Mouse (Mus musculus): ENCODE measurements around the gene Rflnb. TPM values are rescaled to one million over a fixed set of nuclear protein-coding genes. Genes with fewer than 3 reads are reported as not detected.

The Rflnb gene
- polyA plus RNA-seq, 1 experiment from 2014 or later: 55.6 TPM

- 85% methylated on average over 5 of the region's 5 CpGs for WGBS
- no peak overlapping the region for H3K9ac ChIP-seq
- no peak overlapping the region for H3K4me3 ChIP-seq (replicated peaks)
- ATAC-seq (ENCODE audit: insufficient number of reproducible peaks, low FRiP score, low TSS enrichment, low read depth): no peak
- no peak overlapping the region for H3K4me2 ChIP-seq (replicated peaks)
- H3K27me3 ChIP-seq: no peaks in the 10 kb centered on the region
- H3K4me1 ChIP-seq: 0 out of 2 replicates have a peak, but pooled peaks cover 4% of the 10 kb centered on the region
- no peak overlapping the region for H3K27ac ChIP-seq (replicated peaks)
- no peaks in the 10 kb centered on the region for H3K36me3 ChIP-seq
- no peaks in the 10 kb centered on the region for H3K9me3 ChIP-seq (replicated peaks)
These were observed 24.9 kb upstream of the Rflnb start for GRCm38 (mm10) chr11:76052496-76052895.

DNA sequence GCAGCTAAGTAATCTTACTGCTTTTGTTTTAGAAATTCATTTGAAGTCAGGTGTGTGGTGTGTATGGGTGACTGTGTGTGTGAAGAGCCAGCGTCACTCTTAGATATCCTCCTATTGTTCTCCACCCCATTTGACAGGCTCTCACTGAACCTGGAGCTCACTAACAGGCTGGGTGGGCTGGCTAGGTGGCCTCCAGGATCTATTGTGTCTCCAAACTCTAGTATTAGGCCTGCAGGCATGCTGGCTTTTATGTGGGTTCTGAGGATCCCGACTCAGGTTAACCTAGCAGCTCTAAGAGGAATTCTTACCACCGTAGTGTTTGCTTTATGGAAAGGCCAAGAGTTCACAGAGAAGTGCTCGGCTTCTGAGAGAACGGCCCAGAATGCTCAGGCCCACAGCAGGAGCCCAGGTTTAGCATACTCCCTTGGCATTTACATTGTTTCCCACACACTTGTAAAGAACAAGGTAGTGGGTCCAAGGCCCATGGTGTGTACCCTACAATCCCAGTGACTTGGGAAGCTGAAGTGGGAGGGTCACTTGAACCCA is 23.5 kb upstream of the Rflnb start:
- 45% methylated on average over 5 of the region's 5 CpGs for WGBS
- H3K27me3 ChIP-seq: no peaks in the 10 kb centered on the region
- H3K27ac ChIP-seq (replicated peaks): no peak overlapping the region
- H3K4me1 ChIP-seq: 0 out of 2 replicates have a peak, but pooled peaks cover 4% of the 10 kb centered on the region
- H3K36me3 ChIP-seq: peaks cover 11% of the 10 kb centered on the region; the same call in 1 of the 2 replicates
- no peaks in the 10 kb centered on the region for H3K9me3 ChIP-seq (replicated peaks)
- no peak for ATAC-seq (ENCODE audit: insufficient number of reproducible peaks, low FRiP score, low TSS enrichment, low read depth)
- no peak overlapping the region for H3K9ac ChIP-seq
- H3K4me3 ChIP-seq (replicated peaks): no peak overlapping the region
- H3K4me2 ChIP-seq (replicated peaks): no peak overlapping the region

DNA sequence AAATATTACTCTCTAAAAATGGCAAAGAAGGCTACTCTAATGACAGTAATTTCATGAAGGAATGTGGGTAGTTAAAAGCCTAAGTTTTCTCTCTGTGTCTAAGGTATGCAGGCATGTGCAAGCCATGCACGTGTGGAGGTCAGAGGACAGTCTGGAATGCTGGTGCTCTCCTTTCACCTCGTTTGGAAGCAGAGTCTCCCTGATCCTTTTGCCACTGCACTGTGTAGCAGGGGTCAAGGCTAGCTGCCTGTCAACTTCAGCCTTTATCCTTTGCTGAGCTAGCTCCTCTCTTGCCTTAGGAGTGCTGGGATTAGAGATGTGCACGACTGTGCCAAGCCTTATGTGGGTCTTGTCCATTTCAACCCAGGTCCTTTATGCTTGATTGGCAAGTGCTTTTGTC is 22.9 kb upstream of the Rflnb start:
- Histone ChIP-seq H3K9ac (no peak overlapping the region), H3K4me3 (replicated peaks) (no peak overlapping the region), H3K27me3 (no peaks in the 10 kb centered on the region), H3K4me2 (replicated peaks) (no peak overlapping the region), H3K9me3 (replicated peaks) (no peaks in the 10 kb centered on the region), H3K4me1 (0 out of 2 replicates have a peak, but pooled peaks cover 4% of the 10 kb centered on the region), H3K27ac (replicated peaks) (no peak overlapping the region), H3K36me3 (peaks cover 15% of the 10 kb centered on the region; the same call in 1 of the 2 replicates)
- 38% methylated on average over 3 of the region's 3 CpGs for WGBS
- no peak for ATAC-seq (ENCODE audit: insufficient number of reproducible peaks, low FRiP score, low TSS enrichment, low read depth)

- H3K4me1 ChIP-seq: peaks cover 42% of the 10 kb centered on the region
- no peak overlapping the region for H3K27ac ChIP-seq (replicated peaks)
- WGBS: 82% methylated on average over 6 of the region's 6 CpGs
- no peaks in the 10 kb centered on the region for H3K9me3 ChIP-seq (replicated peaks)
- ATAC-seq (ENCODE audit: insufficient number of reproducible peaks, low FRiP score, low TSS enrichment, low read depth): no peak
- H3K27me3 ChIP-seq: 0 out of 2 replicates have a peak, but pooled peaks cover 4% of the 10 kb centered on the region
- H3K4me2 ChIP-seq (replicated peaks): no peak overlapping the region
- H3K4me3 ChIP-seq (replicated peaks): no peak overlapping the region
- no peak overlapping the region for H3K9ac ChIP-seq
- peaks cover 22% of the 10 kb centered on the region; the same call in 1 of the 2 replicates for H3K36me3 ChIP-seq
These were observed 17.8 kb upstream of the Rflnb start for GRCm38 (mm10) chr11:76045367-76045766.

GRCm38 (mm10) chr11:76044468-76044867 is 16.9 kb upstream of the Rflnb start:
- H3K4me1 ChIP-seq: peaks cover 42% of the 10 kb centered on the region
- WGBS: 80% methylated on average over 6 of the region's 6 CpGs
- peaks cover 22% of the 10 kb centered on the region; the same call in 1 of the 2 replicates for H3K36me3 ChIP-seq
- no peak overlapping the region for H3K27ac ChIP-seq (replicated peaks)
- H3K4me2 ChIP-seq (replicated peaks): no peak overlapping the region
- H3K27me3 ChIP-seq: 0 out of 2 replicates have a peak, but pooled peaks cover 4% of the 10 kb centered on the region
- no peak overlapping the region for H3K9ac ChIP-seq
- peak; percentile 44; the same call in 1 of the 2 replicates for ATAC-seq (ENCODE audit: insufficient number of reproducible peaks, low FRiP score, low TSS enrichment, low read depth)
- H3K4me3 ChIP-seq (replicated peaks): no peak overlapping the region
- no peaks in the 10 kb centered on the region for H3K9me3 ChIP-seq (replicated peaks)

DNA sequence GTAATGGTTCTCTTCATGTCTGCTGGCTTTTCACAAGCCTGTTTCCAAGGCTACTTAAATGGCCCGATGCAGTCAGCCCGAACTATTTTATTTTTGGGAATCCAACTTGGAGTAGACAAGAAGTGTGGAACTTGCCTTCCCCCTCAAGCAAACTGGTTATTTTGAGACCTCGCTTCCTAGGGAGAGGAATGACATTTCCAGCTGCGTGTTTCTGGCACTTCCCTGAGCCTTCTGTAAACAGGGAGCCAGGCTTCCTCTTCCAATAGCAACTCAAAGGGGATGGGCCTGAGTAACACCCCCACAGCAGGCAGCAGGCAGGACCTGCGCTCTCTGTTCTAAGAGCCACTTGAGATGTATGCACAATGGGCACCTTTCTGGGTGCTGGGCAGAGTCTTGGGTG is 15.3 kb upstream of the Rflnb start:
- 0 out of 2 replicates have a peak, but pooled peaks cover 4% of the 10 kb centered on the region for H3K27me3 ChIP-seq
- peak; percentile 45; the same call in 1 of the 2 replicates for ATAC-seq (ENCODE audit: insufficient number of reproducible peaks, low FRiP score, low TSS enrichment, low read depth)
- H3K9me3 ChIP-seq (replicated peaks): no peaks in the 10 kb centered on the region
- peaks cover 22% of the 10 kb centered on the region; the same call in 1 of the 2 replicates for H3K36me3 ChIP-seq
- peak overlapping the region; percentile 72 for H3K27ac ChIP-seq (replicated peaks)
- no peak overlapping the region for H3K4me2 ChIP-seq (replicated peaks)
- 16% methylated on average over 5 of the region's 5 CpGs for WGBS
- H3K9ac ChIP-seq: no peak overlapping the region
- H3K4me1 ChIP-seq: peaks cover 42% of the 10 kb centered on the region
- no peak overlapping the region for H3K4me3 ChIP-seq (replicated peaks)

DNA sequence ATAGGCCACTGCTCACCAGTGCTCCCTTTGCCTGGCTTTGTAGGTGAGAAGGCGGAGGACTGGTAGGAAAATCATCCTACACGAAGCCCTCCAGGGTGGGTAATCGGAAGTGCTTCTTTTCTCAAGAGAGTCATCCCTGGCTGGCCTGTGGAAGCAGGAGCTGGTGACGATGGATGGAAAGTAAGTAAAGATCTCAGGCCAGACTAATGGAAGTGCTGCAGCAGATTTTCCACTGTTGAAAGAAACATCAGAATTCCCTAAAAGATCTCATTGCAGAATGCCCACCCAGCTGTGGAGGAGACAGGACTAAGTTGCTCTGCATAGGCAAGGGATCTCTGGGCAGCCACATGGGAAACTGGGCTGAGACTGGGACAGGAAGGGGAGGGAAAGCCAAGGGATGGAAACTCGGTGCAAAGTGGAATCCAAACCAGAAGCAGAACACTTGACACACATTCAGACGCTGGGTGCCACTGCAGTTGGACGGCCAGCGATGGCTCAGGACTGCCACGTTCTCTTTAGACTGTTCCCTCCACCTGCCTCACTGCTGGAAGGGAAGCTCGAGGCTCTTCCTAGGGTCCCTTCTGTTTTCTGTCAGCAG is 14.6 kb upstream of the Rflnb start:
- peaks cover 22% of the 10 kb centered on the region; the same call in 1 of the 2 replicates for H3K36me3 ChIP-seq
- 0 out of 2 replicates have a peak, but pooled peaks cover 4% of the 10 kb centered on the region for H3K27me3 ChIP-seq
- H3K27ac ChIP-seq (replicated peaks): peak overlapping the region; percentile 72
- H3K9me3 ChIP-seq (replicated peaks): no peaks in the 10 kb centered on the region
- H3K9ac ChIP-seq: no peak overlapping the region
- peaks cover 42% of the 10 kb centered on the region for H3K4me1 ChIP-seq
- 34% methylated on average over 10 of the region's 10 CpGs for WGBS
- H3K4me2 ChIP-seq (replicated peaks): no peak overlapping the region
- no peak for ATAC-seq (ENCODE audit: insufficient number of reproducible peaks, low FRiP score, low TSS enrichment, low read depth)
- H3K4me3 ChIP-seq (replicated peaks): no peak overlapping the region

GRCm38 (mm10) chr11:76040761-76041376 is 13.3 kb upstream of the Rflnb start:
- no peak for ATAC-seq (ENCODE audit: insufficient number of reproducible peaks, low FRiP score, low TSS enrichment, low read depth)
- Histone ChIP-seq H3K27ac (replicated peaks) (no peak overlapping the region), H3K9me3 (replicated peaks) (no peaks in the 10 kb centered on the region), H3K36me3 (peaks cover 9% of the 10 kb centered on the region; the same call in 1 of the 2 replicates), H3K4me1 (peaks cover 42% of the 10 kb centered on the region), H3K27me3 (0 out of 2 replicates have a peak, but pooled peaks cover 4% of the 10 kb centered on the region), H3K4me2 (replicated peaks) (no peak overlapping the region), H3K4me3 (replicated peaks) (no peak overlapping the region), H3K9ac (no peak overlapping the region)
- WGBS: 38% methylated on average over 4 of the region's 4 CpGs

GRCm38 (mm10) chr11:76040106-76040505 is 12.5 kb upstream of the Rflnb start:
- no peak overlapping the region for H3K4me3 ChIP-seq (replicated peaks)
- 0 out of 2 replicates have a peak, but pooled peaks cover 4% of the 10 kb centered on the region for H3K27me3 ChIP-seq
- H3K27ac ChIP-seq (replicated peaks): no peak overlapping the region
- no peak overlapping the region for H3K9ac ChIP-seq
- H3K4me1 ChIP-seq: peaks cover 42% of the 10 kb centered on the region
- no peak for ATAC-seq (ENCODE audit: insufficient number of reproducible peaks, low FRiP score, low TSS enrichment, low read depth)
- no peak overlapping the region for H3K4me2 ChIP-seq (replicated peaks)
- H3K9me3 ChIP-seq (replicated peaks): no peaks in the 10 kb centered on the region
- WGBS: 76% methylated on average over 8 of the region's 8 CpGs
- 0 out of 2 replicates have a peak, but pooled peaks cover 3% of the 10 kb centered on the region for H3K36me3 ChIP-seq

- H3K27ac ChIP-seq (replicated peaks): no peak overlapping the region
- peaks cover 38% of the 10 kb centered on the region for H3K4me1 ChIP-seq
- WGBS: 80% methylated on average over 3 of the region's 3 CpGs
- H3K27me3 ChIP-seq: 0 out of 2 replicates have a peak, but pooled peaks cover 2% of the 10 kb centered on the region
- H3K36me3 ChIP-seq: no peaks in the 10 kb centered on the region
- no peak overlapping the region for H3K4me2 ChIP-seq (replicated peaks)
- no peak for ATAC-seq (ENCODE audit: insufficient number of reproducible peaks, low FRiP score, low TSS enrichment, low read depth)
- H3K4me3 ChIP-seq (replicated peaks): no peak overlapping the region
- no peaks in the 10 kb centered on the region for H3K9me3 ChIP-seq (replicated peaks)
- no peak overlapping the region for H3K9ac ChIP-seq
These were observed 11.9 kb upstream of the Rflnb start for GRCm38 (mm10) chr11:76039271-76040053.

All from embryonic facial prominence, embryonic 15.5 days (tissue).